Mouse (Mus musculus) left cerebral cortex, adult 8-10 months (tissue): ENCODE measurements around the gene Bpifb9b. TPM values are rescaled to one million over a fixed set of nuclear protein-coding genes. Genes with fewer than 3 reads are reported as not detected.
"Not testable (repeated sequence)": the region's sequence is repeated elsewhere in the genome, so short reads cannot be mapped to it uniquely, and the experiment has no call there.

Source experiments
- DNase-seq, 2 experiments: peaks; one replicate each; pipeline ENCODE4 v3.0.0; 2022; ENCODE audit warnings: low spot score in 2 of 2
- total RNA-seq, 4 experiments: library from RNA; stranded (reverse); gene quantifications; 2 replicates each; pipeline ENCODE4 v1.2.4; 2022

Bpifb9b gene
- not detected for total RNA-seq

GRCm38 (mm10) chr2:154306927-154307326 is at the start of gene Bpifb9b:
TSS of gene Bpifb9b (plus strand) at chr2:154307227.
- DNase-seq, result not testable (repeated sequence)

DNA sequence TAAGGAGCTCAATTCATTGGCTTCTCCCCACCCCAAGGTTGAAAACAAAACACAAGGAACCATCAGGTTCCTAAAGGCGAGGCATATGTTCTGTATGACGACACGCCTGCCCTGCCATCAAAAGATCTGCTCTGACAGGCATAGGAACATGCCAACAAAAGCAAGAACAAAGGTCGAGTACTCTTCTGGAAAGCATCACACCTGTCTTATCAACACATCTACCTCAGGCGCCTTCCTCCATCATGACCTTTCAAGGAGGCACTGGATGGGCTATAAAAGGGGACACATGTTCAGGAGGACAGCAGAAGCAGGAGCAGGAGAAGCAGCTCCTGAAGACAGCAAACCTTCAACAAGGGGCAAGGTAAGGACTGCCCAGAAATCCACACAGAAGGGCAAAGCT is 49.5 kb upstream of the Bpifb9b start, which contains the start of gene Bpifb9a:
Gene Bpifb9a, plus strand, starts transcription at position 301 of the 400 bp plus-strand sequence.
- not testable (repeated sequence) for DNase-seq

GRCm38 (mm10) chr2:154264397-154264796 is 42.6 kb upstream of the Bpifb9b start:
- DNase-seq, result not testable (repeated sequence)

- DNase-seq, result not testable (repeated sequence)
Measured at GRCm38 (mm10) chr2:154291866-154292265, 15.2 kb upstream of the Bpifb9b start.

DNA sequence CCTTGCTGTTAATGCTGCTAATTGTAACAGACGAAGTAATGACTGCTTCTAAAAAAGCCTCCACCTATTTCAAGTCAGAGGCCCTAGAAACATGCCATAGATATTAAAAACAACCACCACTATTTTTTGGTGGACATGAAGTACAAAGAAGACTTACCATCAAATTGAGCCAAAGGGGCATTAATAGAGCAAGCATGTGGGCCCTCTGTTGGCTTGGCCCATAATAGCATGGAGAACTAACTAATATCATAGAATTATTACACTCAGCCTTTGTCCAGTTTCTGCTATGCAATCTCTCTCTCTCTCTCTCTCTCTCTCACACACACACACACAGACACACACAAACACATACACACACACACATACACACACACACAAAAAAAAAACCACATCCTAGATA is 14.2 kb upstream of the Bpifb9b start:
- no peak for DNase-seq

- peak in 1 of 2 experiments; percentile 28 for DNase-seq
Measured at GRCm38 (mm10) chr2:154294746-154295145, 12.3 kb upstream of the Bpifb9b start.

DNA sequence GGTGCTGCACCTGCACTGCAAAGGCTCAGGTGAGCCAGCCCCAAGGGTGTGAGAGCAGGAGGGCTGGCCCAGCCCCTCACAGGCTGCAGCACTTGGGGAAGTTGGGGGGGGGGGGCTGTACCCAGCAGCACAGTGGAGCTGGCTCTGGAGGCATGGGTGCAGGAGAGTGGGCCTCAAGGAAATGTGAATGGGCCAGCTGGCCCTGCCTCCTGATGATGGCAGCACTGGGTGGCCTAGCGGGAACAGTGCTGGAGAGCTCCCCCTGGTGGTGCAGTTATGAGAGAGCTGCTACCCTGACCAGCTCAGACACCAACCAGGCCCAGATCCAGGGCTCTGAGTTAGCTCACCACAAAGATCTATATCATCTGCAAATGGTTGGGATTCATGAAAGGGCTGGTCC is 6.5 kb upstream of the Bpifb9b start:
- DNase-seq, result no peak

DNA sequence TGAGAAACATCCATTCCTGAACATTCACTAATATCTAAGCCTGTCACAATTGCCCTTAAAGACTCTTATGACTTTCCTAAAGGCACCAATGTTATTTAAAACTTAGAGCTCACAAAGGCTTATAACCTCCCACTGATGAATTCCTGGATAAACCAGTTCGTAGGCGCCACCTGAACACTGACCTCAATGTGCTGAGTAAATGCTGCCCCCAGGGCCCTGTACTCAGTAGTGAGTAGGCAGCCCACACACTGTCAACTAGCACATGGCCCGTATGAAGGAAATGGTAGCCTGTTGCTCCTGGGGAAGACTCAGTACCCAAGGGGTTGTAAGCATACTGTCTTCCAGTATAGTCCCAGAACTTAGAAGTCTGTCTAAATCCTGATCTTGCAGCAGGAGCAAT is 5.3 kb upstream of the Bpifb9b start:
- DNase-seq, result no peak

DNA sequence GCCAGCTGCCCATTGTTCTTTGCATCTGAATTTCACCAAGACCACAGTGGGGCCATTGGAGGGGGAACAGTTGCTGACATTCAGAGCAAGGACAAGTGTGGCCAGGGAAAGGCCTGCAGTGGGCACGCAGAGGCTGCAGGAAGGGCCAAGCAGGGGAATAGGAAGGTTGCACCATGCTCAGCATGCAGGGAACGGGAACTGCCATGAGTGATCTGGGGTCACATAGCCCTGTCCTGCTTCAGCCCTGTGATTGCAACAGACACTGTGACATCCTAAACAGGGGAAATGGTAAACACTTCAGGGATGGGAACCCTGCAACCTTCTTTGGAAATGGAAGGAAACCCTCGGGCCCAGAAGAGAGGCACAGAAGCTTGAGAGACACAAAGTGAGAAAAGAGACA is 2.4 kb upstream of the Bpifb9b start:
- not testable (repeated sequence) for DNase-seq

- not testable (repeated sequence) for DNase-seq
Measured at GRCm38 (mm10) chr2:154313771-154314170, 6.7 kb downstream of the Bpifb9b start.

- no peak for DNase-seq
Measured at GRCm38 (mm10) chr2:154326852-154327251, 19.8 kb downstream of the Bpifb9b start.

DNA sequence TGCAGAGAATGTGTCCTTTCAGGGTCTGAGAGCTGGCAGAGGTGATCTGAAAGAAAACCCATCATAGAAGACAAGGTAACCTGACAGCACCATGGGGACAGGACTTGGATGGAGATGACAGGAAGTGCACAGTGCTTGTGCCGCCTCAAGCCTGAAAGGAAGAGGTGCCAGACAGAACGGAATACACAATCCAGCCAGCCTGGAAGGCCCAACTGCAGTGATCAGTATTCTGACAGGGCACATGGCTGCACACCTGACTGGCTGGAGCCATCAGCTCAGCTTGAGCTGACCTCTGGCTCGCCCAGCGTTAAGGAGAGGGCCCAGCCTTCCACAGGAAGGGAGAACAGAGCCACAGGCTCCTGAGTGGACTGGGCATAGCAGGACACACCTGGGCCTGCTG is 28.5 kb downstream of the Bpifb9b start:
- DNase-seq, result no peak

DNA sequence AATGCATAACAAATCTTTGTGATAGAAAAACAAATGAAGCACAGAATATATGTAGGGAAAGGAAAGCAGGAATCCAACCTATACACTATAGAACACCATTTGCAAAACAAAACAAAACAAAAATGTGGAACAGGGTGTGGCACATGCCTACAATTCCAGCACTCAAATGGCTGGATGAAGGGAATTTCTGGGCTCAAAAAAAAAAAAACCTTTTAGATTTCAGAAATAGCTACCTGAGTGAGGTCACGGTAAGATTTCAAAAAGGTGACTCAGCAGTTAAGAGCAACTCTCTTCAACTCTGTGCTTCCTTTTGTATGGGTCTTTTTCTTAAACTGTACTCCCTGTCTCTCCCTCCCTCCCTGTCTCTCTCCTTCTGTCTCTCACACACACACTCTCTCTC is 31.1 kb downstream of the Bpifb9b start:
- no peak for DNase-seq

DNA sequence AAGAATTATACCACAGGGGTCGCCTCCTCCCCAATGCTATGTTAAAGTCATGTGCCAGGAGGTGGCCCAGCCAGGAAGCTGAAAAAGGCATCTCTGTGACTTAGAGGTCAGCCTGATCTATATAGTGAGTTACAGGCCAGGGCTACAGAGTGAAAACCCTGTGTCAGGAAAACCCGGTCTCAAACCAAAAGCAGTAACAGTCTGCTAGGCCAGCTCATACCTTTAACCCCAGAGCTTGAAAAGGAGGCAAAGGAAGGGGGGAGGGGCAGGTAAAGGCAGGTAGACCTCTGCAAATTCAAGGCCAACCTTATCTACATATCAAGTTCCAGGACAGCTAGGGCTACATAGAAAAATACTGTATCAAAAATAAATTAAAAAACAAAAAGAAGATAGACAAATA is 32.3 kb downstream of the Bpifb9b start:
- no peak for DNase-seq

DNA sequence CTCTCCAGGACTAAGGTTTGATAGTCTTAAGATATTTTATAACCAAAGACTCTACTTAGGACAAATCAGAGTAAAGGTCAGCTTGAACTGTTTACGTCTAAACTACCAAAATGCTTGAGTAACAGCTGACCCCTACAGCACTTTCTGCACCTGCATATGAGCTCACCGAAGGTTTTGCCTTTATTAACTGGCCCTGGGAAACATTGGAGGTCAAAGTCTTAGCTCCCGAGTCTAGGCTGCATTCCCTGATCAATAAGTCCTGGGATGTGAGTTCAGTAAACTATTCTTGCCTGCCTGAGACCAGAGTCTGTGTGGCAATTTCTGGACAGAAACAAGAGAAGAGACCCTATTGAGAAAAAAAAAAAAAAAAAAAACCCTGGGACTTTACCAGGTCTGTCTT is 41.1 kb downstream of the Bpifb9b start:
- DNase-seq, result no peak

- DNase-seq, result not testable (repeated sequence)
Measured at GRCm38 (mm10) chr2:154354000-154354425, 47.0 kb downstream of the Bpifb9b start.

DNA sequence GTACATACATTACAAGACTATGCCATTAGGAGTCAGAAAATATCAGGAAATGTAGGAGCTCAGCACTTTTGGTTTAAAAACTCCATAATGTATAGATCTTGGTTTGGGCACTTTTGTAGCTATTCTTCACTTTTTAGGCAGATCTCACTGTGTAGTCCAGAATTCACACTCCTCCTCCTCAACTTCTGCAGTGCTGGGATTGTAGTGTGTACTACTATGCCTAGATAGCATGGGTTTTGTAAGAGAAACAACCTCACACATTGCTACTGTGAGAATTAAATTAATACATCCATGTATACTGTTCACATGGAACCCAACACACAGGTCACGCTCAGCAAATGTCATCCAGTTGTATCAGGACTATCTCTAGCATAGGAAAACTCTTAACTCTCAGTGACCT is 60.5 kb downstream of the Bpifb9b start:
- no peak for DNase-seq

Other genes with a start within 250 kb of the Bpifb9b start
- not detected for gene Bpifa3, start 176.9 kb upstream of the Bpifb9b start, total RNA-seq
- gene Bpifa1, start 164.3 kb upstream of the Bpifb9b start, total RNA-seq, result not detected
- not detected for gene Bpifa5, start 144.6 kb upstream of the Bpifb9b start, total RNA-seq
- gene Bpifb1, start 116.4 kb upstream of the Bpifb9b start, total RNA-seq, result under 1 TPM in 3 of 4 experiments, not detected in 1; 0.22 to 0.36 (median 0.23) TPM
- gene Bpifb5, start 83.5 kb upstream of the Bpifb9b start, total RNA-seq, result not detected
- gene Bpifb9a, start 49.4 kb upstream of the Bpifb9b start, total RNA-seq, result not detected
- gene Cdk5rap1, start 65.8 kb downstream of the Bpifb9b start, total RNA-seq, result 10 to 100 TPM; 11.9 to 18.9 (median 15.1) TPM
- gene Snta1, start 100.9 kb downstream of the Bpifb9b start, total RNA-seq, result 10 to 100 TPM; 30.9 to 34.4 (median 32.2) TPM
- 10 to 100 TPM; 46.3 to 57.2 (median 52.1) TPM for gene Cbfa2t2, start 129.3 kb downstream of the Bpifb9b start, total RNA-seq
- under 1 TPM in 3 of 4 experiments, not detected in 1; 0.57 to 0.87 (median 0.76) TPM for gene 1700003F12Rik, start 239.9 kb downstream of the Bpifb9b start, total RNA-seq
- not detected for gene Actl10, start 244.5 kb downstream of the Bpifb9b start, total RNA-seq